Mouse (Mus musculus): Measurements from ENCODE around the gene AI854703. TPM values are rescaled to one million over a fixed set of nuclear protein-coding genes. Genes with fewer than 3 reads are reported as not detected.

AI854703 gene
- total RNA-seq, 2 experiments from 2014 or later, result 15.0 to 17.2 TPM

DNA sequence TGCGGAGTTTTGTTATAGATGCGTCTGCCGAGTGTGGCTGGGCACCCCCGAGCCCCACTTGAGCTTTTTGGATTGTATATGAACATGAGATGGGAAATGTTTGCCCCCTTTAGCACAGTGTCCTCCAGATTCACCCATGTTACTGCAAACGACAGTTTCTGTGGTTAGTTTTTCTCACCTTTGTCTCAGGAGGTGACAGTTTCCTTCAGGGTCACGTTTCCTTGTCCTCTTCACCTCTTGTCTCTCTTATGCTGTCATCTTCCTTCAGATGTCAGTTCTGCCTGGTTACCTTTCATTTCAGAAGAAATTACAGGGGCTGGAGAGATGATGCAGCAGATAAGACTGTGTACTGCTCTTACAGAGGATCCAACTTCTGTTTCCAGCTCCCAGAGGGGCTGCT is 53.1 kb downstream of the AI854703 start:
- no peak for DNase-seq (ENCODE audit: low spot score in 2 of 2)
- intact Hi-C loops (cut with DNase I), result loop anchor here (5.0 kb wide), 1 partner anchor 53 kb away; no protein-coding TSS in a partner anchor

DNA sequence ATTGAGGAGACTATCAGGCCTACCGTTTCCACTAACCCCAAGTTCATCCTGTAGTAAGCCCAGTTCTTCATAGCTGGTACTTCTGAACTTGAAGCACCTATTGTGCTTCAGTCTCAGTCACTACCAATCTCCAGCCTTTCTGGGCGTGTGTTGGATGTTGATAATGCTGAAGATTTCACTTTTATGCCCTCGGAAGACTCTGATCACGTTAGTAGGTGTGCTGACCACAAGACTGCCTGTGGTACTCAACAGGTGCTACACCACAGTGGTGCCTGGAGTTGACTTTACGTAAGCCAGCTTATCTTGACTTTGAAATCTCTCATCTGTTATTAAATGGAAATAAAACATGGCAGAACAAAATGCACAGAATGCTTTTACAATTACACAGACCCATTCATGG is 53.9 kb downstream of the AI854703 start:
- DNase-seq (ENCODE audit: low spot score in 2 of 2), result no peak
- intact Hi-C loops (cut with DNase I), result loop anchor here (5.0 kb wide), 1 partner anchor 52 kb away; no protein-coding TSS in a partner anchor

DNA sequence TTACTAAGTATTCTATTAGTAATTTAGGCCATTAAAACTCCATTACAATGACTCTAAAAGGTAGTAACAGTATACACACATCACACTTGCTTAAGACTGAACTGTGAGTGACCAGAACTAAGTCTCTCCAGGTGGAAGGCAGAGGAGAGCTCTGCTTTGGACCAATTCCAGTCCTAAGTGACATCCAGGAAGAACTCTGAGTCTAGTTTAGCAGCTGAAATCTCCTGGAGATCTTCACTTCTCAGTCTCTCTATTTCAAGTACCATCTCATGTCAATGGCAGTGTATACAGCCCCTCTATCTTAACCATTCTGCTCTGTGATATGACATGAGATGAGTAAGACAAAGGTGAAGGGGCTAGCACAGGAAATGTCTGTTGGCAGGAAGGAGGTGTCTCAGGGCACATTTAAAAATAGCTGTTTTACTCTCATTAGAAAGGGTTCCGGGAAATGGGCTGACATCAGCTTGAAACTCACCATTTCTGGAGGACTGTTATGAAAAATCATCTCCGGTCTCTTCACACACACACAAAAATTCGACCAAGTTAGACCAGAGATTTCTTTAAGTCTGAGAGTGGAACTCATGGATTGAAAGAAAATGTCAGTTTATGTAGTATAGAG is 55.0 kb downstream of the AI854703 start:
- intact Hi-C loops (cut with DNase I), result loop anchor here (5.0 kb wide), 1 partner anchor 51 kb away; no protein-coding TSS in a partner anchor
- DNase-seq (ENCODE audit: low spot score in 2 of 2), result no peak

DNA sequence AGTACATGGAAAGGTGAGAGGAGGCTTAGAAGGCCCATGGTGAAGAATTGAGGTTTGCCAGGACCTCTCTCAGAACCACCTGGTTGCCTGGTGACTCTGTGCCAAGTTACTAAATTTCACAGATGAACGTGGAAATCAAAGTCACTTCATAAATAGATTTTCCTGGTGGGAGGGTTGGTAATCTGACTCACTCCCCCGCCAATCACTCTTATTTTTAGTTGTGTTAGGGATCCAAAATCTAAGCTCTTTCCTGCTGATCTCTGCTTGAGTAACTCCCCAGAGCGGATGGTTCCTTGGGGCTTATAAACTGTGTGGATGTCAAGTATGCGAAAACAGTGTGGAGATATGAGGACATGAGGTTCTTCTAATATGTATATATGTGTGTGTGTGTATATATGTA is 55.7 kb downstream of the AI854703 start:
- intact Hi-C loops (cut with DNase I), result loop anchor here (5.0 kb wide), 1 partner anchor 50 kb away; no protein-coding TSS in a partner anchor

More for the DNA sequence above, 55.7 kb downstream of the AI854703 start:
- peak; percentile 5 to 49 for DNase-seq (ENCODE audit: low spot score in 2 of 2)

Other genes starting within 250 kb of the AI854703 start
- 10 to 100 TPM; 42.6 to 44.2 TPM for gene Krba1, start 231.2 kb upstream of the AI854703 start, total RNA-seq (2021)
- gene Zfp467, start 180.9 kb upstream of the AI854703 start, total RNA-seq (2021), result 10 to 100 TPM; 21.7 to 33.1 TPM
- 1 to 10 TPM in 1 of 2 experiments, under 1 TPM in 1; 0.80 to 1.2 TPM for gene Sspo, start 178.5 kb upstream of the AI854703 start, total RNA-seq (2021)
- 100 to 1,000 TPM; 458 to 480 TPM for gene Atp6v0e2, start 89.1 kb upstream of the AI854703 start, total RNA-seq (2021)
- gene Lrrc61, start 72.0 kb upstream of the AI854703 start, total RNA-seq (2021), result 10 to 100 TPM; 31.3 to 33.3 TPM
- 10 to 100 TPM; 15.7 to 16.6 TPM for gene Rarres2, start 54.0 kb upstream of the AI854703 start, total RNA-seq (2021)
- gene Gm45021, start 37.2 kb upstream of the AI854703 start, total RNA-seq (2021), result not detected
- 10 to 100 TPM; 46.6 to 53.2 TPM for gene Repin1, start 32.9 kb upstream of the AI854703 start, total RNA-seq (2021)
- not detected for gene Gm44965, start 32.8 kb upstream of the AI854703 start, total RNA-seq (2021)
- 1 to 10 TPM; 5.0 to 7.2 TPM for gene Zfp775, start 24.7 kb upstream of the AI854703 start, total RNA-seq (2021)
- gene Gimap8, start 20.5 kb downstream of the AI854703 start, total RNA-seq (2021), result 1 to 10 TPM in 1 of 2 experiments, under 1 TPM in 1; 0.46 to 1.2 TPM
- gene Gimap9, start 49.4 kb downstream of the AI854703 start, total RNA-seq (2021), result under 1 TPM in 1 of 2 experiments, not detected in 1; 0.69 TPM
- gene Gimap4, start 57.8 kb downstream of the AI854703 start, total RNA-seq (2021), result under 1 TPM; 0.32 to 0.46 TPM
- 1 to 10 TPM; 5.6 to 6.0 TPM for gene Gimap6, start 81.5 kb downstream of the AI854703 start, total RNA-seq (2021)
- 1 to 10 TPM; 1.7 to 2.3 TPM for gene Gm28053, start 91.8 kb downstream of the AI854703 start, total RNA-seq (2021)
- gene Gimap7, start 91.9 kb downstream of the AI854703 start, total RNA-seq (2021), result not detected
- 1 to 10 TPM; 2.0 to 2.8 TPM for gene Gimap1, start 112.3 kb downstream of the AI854703 start, total RNA-seq (2021)
- gene Gimap5, start 119.4 kb downstream of the AI854703 start, total RNA-seq (2021), result 1 to 10 TPM; 1.1 to 2.0 TPM
- gene Gimap3, start 144.1 kb downstream of the AI854703 start, total RNA-seq (2021), result not detected
- gene Tmem176a, start 214.2 kb downstream of the AI854703 start, total RNA-seq (2021), result 10 to 100 TPM; 30.2 to 34.9 TPM
- 10 to 100 TPM; 53.7 to 57.9 TPM for gene Tmem176b, start 214.7 kb downstream of the AI854703 start, total RNA-seq (2021)
- not detected for gene Aoc1, start 246.1 kb downstream of the AI854703 start, total RNA-seq (2021)

All from left cerebral cortex, postnatal 25 days (tissue).